Mouse (Mus musculus) limb, embryonic 11.5 days (tissue): ENCODE results near the gene Natd1. TPM values are rescaled to one million over a fixed set of nuclear protein-coding genes. Genes with fewer than 3 reads are reported as not detected.

Source experiments
- ATAC-seq: fragments of 200-750 bp; cut with Nextera tagmentation; 2 replicates; pipeline ENCODE4 v1.8.0; 2017; ENCODE audit warnings: low read depth; ENCODE audit not compliant: insufficient number of reproducible peaks, low FRiP score, low TSS enrichment
- DNase-seq: peaks from one replicate; pipeline ENCODE4 v3.0.0-alpha.2; 2015; ENCODE audit warnings: low spot score
- H3K27ac ChIP-seq: fragments of 300-500 bp; sonication (generic); replicated peaks from 2 replicates; pipeline ENCODE4 v1.5.1; 2014; ENCODE audit warnings: low read depth, mild to moderate bottlenecking, low read length
- H3K27me3 ChIP-seq: fragments of 300-500 bp; sonication (generic); 2 replicates; pipeline ENCODE4 v1.6.1; 2014; ENCODE audit warnings: mild to moderate bottlenecking, low read length, mixed read lengths; ENCODE audit not compliant: control insufficient read depth, insufficient read depth
- H3K36me3 ChIP-seq: fragments of 300-500 bp; sonication (generic); 2 replicates; pipeline ENCODE4 v1.6.1; 2014; ENCODE audit warnings: mild to moderate bottlenecking, low read length, moderate library complexity, mixed read lengths; ENCODE audit not compliant: control insufficient read depth, insufficient read depth
- H3K4me1 ChIP-seq: fragments of 300-500 bp; sonication (generic); 2 replicates; pipeline ENCODE4 v1.6.1; 2014; ENCODE audit warnings: low read length, mixed read lengths; ENCODE audit not compliant: control insufficient read depth, insufficient read depth
- H3K4me2 ChIP-seq: fragments of 300-500 bp; sonication (generic); 2 replicates; pipeline ENCODE4 v1.6.1; 2014; ENCODE audit warnings: low read depth, mild to moderate bottlenecking, moderate library complexity; ENCODE audit not compliant: severe bottlenecking
- H3K4me3 ChIP-seq: fragments of 300-500 bp; sonication (generic); 2 replicates; pipeline ENCODE4 v1.5.1; 2014; ENCODE audit warnings: low read depth, low read length
- H3K9ac ChIP-seq: fragments of 300-500 bp; sonication (generic); 2 replicates; pipeline ENCODE4 v1.6.1; 2014; ENCODE audit warnings: mild to moderate bottlenecking, low read length
- H3K9me3 ChIP-seq: fragments of 300-500 bp; sonication (generic); 2 replicates; pipeline ENCODE4 v1.6.1; 2016; ENCODE audit warnings: low read length; ENCODE audit not compliant: control insufficient read depth
- WGBS: fragments of 180-500 bp; shearing (Covaris S2); extraction: QIAGEN DNeasy Blood & Tissue Kit; methylation state at CpG from one replicate; pipeline ENCODE4 v1.1.7; 2014; 5-methylcytosine and 5-hydroxymethylcytosine counted together
- polyA plus RNA-seq: library from polyadenylated mRNA; unstranded; fragments of >200 nt; fragmentation: Nextera tagmentation; extraction: Ambion mirVana; gene quantifications from 2 replicates; pipeline ENCODE4 v1.2.1, GENCODE M21; 2014

The Natd1 gene
- polyA plus RNA-seq, 1 experiment from 2014 or later = 18.3 TPM

DNA sequence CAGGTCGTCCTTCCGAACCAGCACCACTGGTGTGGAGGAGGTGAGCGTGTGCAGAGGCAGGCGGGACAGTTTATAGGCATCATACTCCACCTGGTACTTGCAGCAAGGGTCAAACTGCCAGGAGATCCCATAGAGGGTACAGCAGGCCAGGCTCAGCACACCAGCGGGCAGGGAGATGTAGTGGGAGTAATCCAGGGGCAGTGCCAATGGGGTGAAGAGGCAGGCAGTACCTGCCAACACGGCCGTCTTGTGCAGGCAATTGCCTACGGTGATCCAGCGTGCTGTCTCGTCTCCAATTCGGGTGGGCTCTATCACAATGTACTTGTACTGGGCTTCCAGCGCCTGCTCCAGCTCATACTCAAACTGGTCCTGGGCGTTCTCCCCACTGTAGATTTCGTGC is 49.6 kb downstream of the Natd1 start:
- Histone ChIP-seq H3K27me3 (no peaks in the 10 kb centered on the region), H3K4me1 (no peaks in the 10 kb centered on the region), H3K4me3 (no peak overlapping the region), H3K9ac (no peak overlapping the region), H3K36me3 (peaks cover 13% of the 10 kb centered on the region; the same call in 1 of the 2 replicates), H3K27ac (no peak overlapping the region), H3K9me3 (no peaks in the 10 kb centered on the region), H3K4me2 (no peak overlapping the region)
- DNase-seq (no peak), ATAC-seq (no peak)
- 91% methylated on average over 14 of the region's 14 CpGs for WGBS

GRCm38 (mm10) chr11:60864166-60864565 is 50.4 kb downstream of the Natd1 start:
- Histone ChIP-seq H3K9me3 (no peaks in the 10 kb centered on the region), H3K4me2 (no peak overlapping the region), H3K4me3 (no peak overlapping the region), H3K4me1 (no peaks in the 10 kb centered on the region), H3K27ac (no peak overlapping the region), H3K36me3 (peaks cover 13% of the 10 kb centered on the region; the same call in 1 of the 2 replicates), H3K27me3 (no peaks in the 10 kb centered on the region), H3K9ac (no peak overlapping the region)
- ATAC-seq = no peak
- WGBS = 94% methylated on average over 2 of the region's 2 CpGs
- DNase-seq = no peak

DNA sequence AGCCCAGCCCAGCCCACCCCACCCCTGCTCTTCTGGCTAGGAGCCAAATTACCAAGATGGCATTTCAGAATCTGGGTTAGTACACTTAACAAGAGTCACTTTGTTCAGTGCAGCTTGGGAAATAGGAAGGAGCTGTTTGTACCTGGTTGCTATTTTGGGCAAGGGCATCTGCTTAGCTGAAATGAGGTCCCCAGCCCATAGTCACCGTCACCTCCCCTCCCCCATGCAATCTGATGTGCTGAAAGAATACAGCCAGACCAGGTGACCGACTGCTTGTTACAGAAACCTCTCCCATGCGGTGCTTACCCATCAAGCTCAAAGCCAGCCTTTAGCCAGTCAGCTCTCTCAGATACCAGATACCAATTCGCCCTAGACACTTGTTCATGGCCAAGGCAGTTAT is 51.4 kb downstream of the Natd1 start:
- no peak overlapping the region for H3K27ac ChIP-seq
- H3K36me3 ChIP-seq = peaks cover 15% of the 10 kb centered on the region; the same call in 1 of the 2 replicates

GRCm38 (mm10) chr11:60861993-60862392 is 52.6 kb downstream of the Natd1 start:
- Histone ChIP-seq H3K4me1 (no peaks in the 10 kb centered on the region), H3K36me3 (peaks cover 15% of the 10 kb centered on the region; the same call in 1 of the 2 replicates), H3K4me3 (no peak overlapping the region), H3K9ac (no peak overlapping the region), H3K27me3 (no peaks in the 10 kb centered on the region), H3K27ac (no peak overlapping the region), H3K4me2 (no peak overlapping the region), H3K9me3 (no peaks in the 10 kb centered on the region)
- DNase-seq = no peak
- ATAC-seq = no peak
- WGBS = 92% methylated on average over 3 of the region's 3 CpGs

More for the DNA sequence above, 51.4 kb downstream of the Natd1 start:
- Histone ChIP-seq H3K4me3 (no peak overlapping the region), H3K4me1 (no peaks in the 10 kb centered on the region), H3K9me3 (no peaks in the 10 kb centered on the region), H3K27me3 (no peaks in the 10 kb centered on the region), H3K9ac (no peak overlapping the region), H3K4me2 (no peak overlapping the region)
- ATAC-seq (no peak), DNase-seq (no peak)
- WGBS = 90% methylated on average over 4 of the region's 4 CpGs

GRCm38 (mm10) chr11:60856587-60856986 is 58.0 kb downstream of the Natd1 start:
- Histone ChIP-seq H3K27ac (no peak overlapping the region), H3K9me3 (no peaks in the 10 kb centered on the region), H3K4me2 (no peak overlapping the region), H3K9ac (no peak overlapping the region), H3K36me3 (peaks cover 8% of the 10 kb centered on the region; the same call in 1 of the 2 replicates), H3K27me3 (no peaks in the 10 kb centered on the region), H3K4me3 (no peak overlapping the region), H3K4me1 (no peaks in the 10 kb centered on the region)
- no peak for ATAC-seq
- WGBS = 58% methylated on average over 3 of the region's 3 CpGs
- no peak for DNase-seq

Other genes with a start within 250 kb of the Natd1 start
- 98.5 and 102 TPM in 2 replicates for gene Llgl1, start 215.0 kb downstream of the Natd1 start, polyA plus RNA-seq
- 60.0 and 65.5 TPM in 2 replicates for gene Flii, start 187.5 kb downstream of the Natd1 start, polyA plus RNA-seq
- 15.0 and 15.6 TPM in 2 replicates for gene Mief2, start 186.4 kb downstream of the Natd1 start, polyA plus RNA-seq
- 20.8 and 26.5 TPM in 2 replicates for gene Top3a, start 137.4 kb downstream of the Natd1 start, polyA plus RNA-seq
- 9.0 and 9.2 TPM in 2 replicates for gene Smcr8, start 137.2 kb downstream of the Natd1 start, polyA plus RNA-seq
- 69.4 and 75.5 TPM in 2 replicates for gene Shmt1, start 103.0 kb downstream of the Natd1 start, polyA plus RNA-seq
- 25.2 and 26.1 TPM in 2 replicates for gene Dhrs7b, start 84.1 kb downstream of the Natd1 start, polyA plus RNA-seq
- 66.0 and 74.5 TPM in 2 replicates for gene Tmem11, start 35.5 kb downstream of the Natd1 start, polyA plus RNA-seq
- 66.4 and 78.5 TPM in 2 replicates for gene Map2k3, start 17.3 kb upstream of the Natd1 start, polyA plus RNA-seq
- gene Kcnj12, start 107.8 kb upstream of the Natd1 start, polyA plus RNA-seq = 0.08 TPM in 1 of 2 replicates, not detected in the other
- gene Tnfrsf13b, start 212.0 kb upstream of the Natd1 start, polyA plus RNA-seq = 0.89 and 0.99 TPM in 2 replicates